Mouse (Mus musculus) adrenal gland, postnatal 14 days (tissue): ENCODE data around the gene Prx. TPM values are rescaled to one million over a fixed set of nuclear protein-coding genes. Genes with fewer than 3 reads are reported as not detected.
A peak's percentile ranks its signal among the peaks of the same experiment; 100 is the strongest.
"Not testable (repeated sequence)": the region's sequence is repeated elsewhere in the genome, so short reads cannot be mapped to it uniquely, and the experiment has no call there.

Experiments used
- DNase-seq: peaks from one replicate; pipeline ENCODE4 v3.0.0; 2021; ENCODE audit warnings: mixed read lengths
- total RNA-seq: library from RNA; stranded (reverse); gene quantifications from 2 replicates; pipeline ENCODE4 v1.2.3, GENCODE M21; 2021

Gene Prx
- total RNA-seq, 1 experiment from 2014 or later: 2.7 TPM

GRCm38 (mm10) chr7:27483860-27484259, 15.3 kb upstream of the Prx start:
- no peak for DNase-seq

GRCm38 (mm10) chr7:27486102-27486769, 12.9 kb upstream of the Prx start:
- peak; percentile 63 for DNase-seq

GRCm38 (mm10) chr7:27486770-27487697, 12.1 kb upstream of the Prx start, which contains the start of gene Sertad1:
TSS of gene Sertad1 (plus strand) at chr7:27486910.
- DNase-seq: peak; percentile 100

GRCm38 (mm10) chr7:27487740-27488268, 11.3 kb upstream of the Prx start:
- DNase-seq: peak; percentile 92

- DNase-seq: no peak
Measured at GRCm38 (mm10) chr7:27489270-27489869, 9.8 kb upstream of the Prx start.

GRCm38 (mm10) chr7:27490227-27490542, 8.9 kb upstream of the Prx start:
- DNase-seq: no peak

GRCm38 (mm10) chr7:27490543-27491329, 8.4 kb upstream of the Prx start:
- DNase-seq: peak; percentile 98

- DNase-seq: no peak
Measured at GRCm38 (mm10) chr7:27491856-27492255, 7.3 kb upstream of the Prx start.

GRCm38 (mm10) chr7:27493022-27493421, 6.1 kb upstream of the Prx start:
- no peak for DNase-seq

- no peak for DNase-seq
Measured at GRCm38 (mm10) chr7:27493450-27493849, 5.7 kb upstream of the Prx start.

GRCm38 (mm10) chr7:27494659-27495367, 4.3 kb upstream of the Prx start:
- not testable (repeated sequence) for DNase-seq

GRCm38 (mm10) chr7:27501620-27502019, 2.5 kb downstream of the Prx start:
- peak; percentile 60 for DNase-seq

GRCm38 (mm10) chr7:27506765-27507370, 7.7 kb downstream of the Prx start:
- no peak for DNase-seq

- peak; percentile 100 for DNase-seq
Measured at GRCm38 (mm10) chr7:27507711-27508647, 8.9 kb downstream of the Prx start.

GRCm38 (mm10) chr7:27508648-27509005, 9.5 kb downstream of the Prx start:
- peak; percentile 84 for DNase-seq

GRCm38 (mm10) chr7:27510809-27511208, 11.7 kb downstream of the Prx start:
- no peak for DNase-seq

GRCm38 (mm10) chr7:27514961-27515360, 15.8 kb downstream of the Prx start:
- no peak for DNase-seq

- no peak for DNase-seq
Measured at GRCm38 (mm10) chr7:27518314-27518713, 19.2 kb downstream of the Prx start.

GRCm38 (mm10) chr7:27520104-27520503, 21.0 kb downstream of the Prx start:
- DNase-seq: no peak

GRCm38 (mm10) chr7:27520599-27520998, 21.5 kb downstream of the Prx start:
- DNase-seq: no peak
